Mouse (Mus musculus) lung, postnatal 36 days (tissue): ENCODE data around the gene Esrrb.

ENCODE experiments used
- DNase-seq: peaks from one replicate; pipeline ENCODE4 v3.0.0; 2022; ENCODE audit warnings: mixed read lengths

The Esrrb gene

DNA sequence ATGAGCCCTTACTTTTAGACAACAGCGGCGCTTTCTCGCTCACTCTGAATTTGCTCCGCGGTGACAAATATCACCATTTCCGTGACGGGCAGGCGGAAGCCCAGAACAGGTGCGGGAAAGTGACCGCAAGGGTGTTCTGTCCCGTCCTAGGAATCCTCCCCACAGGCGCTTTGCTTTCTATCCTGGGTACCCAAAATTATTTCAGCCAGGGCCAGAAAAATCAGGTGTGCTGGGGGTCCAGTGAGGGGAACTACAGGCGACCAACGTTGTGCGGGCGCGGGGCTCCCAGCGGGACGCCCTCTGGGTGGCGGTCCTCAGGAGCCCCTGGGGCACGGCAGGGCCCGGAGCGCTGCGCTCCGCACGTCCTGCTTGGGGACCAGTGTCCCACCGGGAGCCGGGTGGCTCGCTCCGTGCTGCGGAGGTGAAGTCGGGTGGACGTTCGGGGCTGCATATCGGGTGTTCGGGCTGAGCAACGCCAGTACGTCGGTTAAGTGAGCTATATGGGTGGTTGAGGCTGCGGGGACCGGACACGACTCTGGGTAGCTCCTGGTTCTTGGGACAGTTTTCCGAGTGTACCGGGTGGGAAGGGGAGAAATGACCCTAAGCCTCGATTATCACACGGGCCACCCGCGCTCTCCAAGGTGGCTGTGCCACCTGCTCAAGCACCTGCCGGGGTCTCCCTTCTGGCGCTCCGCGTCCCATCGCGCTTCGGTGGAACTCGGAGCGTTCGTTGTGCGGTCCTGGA, 61.4 kb downstream of the Esrrb start:
- DNase-seq: no peak

DNA sequence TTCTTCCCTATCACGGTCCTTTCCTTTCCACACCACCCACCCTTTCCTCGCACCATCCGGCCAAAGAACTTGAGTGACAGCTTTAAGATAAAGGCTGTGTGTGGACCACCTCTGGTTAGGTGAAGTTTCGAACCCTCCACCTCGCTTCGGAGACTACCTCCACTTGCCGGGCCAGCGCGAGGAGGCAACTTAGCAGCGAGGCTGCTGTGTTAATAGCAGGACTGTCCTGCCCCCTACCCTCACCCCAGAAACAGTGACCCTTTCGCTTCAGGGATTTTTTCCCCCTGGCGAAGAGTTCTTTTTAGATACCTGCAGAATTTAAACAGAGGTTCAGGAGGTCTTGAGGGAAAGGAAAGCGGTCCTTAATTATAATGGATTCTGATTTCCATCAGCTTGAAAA, 62.2 kb downstream of the Esrrb start:
- DNase-seq: no peak

DNA sequence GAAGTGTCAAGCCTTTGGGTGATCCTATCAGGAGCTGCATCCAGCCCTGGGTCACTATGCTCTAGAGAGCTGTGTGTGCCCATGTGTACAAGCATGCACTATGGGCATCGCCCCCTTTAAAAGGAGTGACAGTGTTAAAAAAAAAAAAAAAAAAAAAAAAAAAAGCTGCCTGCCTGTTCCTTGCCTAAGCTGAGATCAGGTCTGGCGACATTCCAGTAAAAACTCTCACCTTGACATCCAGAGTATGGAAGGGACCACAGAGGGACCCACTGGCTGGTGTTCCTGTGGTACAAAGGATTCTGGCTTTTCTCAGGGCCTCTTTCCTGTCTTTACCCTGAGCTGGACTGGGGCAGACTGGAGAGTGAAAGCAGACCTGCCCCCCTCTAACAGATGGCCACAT, 66.7 kb downstream of the Esrrb start:
- DNase-seq: no peak

DNA sequence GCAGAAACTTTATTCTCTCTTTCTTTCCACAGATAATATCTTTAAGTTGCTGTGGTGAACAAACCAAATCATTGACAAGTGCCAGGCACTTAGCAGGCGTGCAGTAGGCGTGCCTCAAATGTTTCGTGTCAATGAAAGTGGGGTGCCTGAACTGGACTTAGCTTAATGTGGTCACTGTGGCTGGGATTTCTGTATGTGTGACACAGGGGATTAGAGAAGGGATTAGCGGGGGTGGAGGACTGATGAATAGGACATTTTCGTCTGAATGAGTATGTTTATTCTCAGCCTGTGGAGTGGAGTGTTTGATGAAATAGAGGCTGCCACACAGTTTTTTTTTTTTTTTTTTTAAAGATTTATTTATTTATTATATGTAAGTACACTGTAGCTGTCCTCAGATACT, 70.8 kb downstream of the Esrrb start:
- DNase-seq: no peak

DNA sequence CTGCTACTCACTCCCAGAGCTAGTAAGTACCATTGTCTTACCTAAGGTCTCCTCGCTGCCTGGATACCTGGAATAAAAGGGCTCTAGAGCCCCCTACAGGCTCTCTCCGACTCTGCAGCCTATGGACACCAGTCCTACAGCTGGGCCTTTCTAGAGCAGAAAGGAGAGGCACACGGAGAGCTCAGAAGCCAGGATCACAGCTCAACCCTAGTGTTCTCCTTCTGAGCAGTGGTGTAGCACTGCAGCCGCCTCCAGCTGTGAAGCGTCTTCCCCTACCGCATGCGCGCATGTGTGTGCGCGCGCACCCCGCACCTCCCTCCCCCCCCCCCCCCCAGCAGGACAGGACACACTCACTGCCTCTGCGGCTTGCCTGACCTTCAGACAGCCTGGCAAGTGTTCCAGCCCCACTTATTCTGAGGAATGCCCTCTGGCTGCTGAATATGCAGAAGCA, 72.5 kb downstream of the Esrrb start:
- DNase-seq: peak; percentile 54

DNA sequence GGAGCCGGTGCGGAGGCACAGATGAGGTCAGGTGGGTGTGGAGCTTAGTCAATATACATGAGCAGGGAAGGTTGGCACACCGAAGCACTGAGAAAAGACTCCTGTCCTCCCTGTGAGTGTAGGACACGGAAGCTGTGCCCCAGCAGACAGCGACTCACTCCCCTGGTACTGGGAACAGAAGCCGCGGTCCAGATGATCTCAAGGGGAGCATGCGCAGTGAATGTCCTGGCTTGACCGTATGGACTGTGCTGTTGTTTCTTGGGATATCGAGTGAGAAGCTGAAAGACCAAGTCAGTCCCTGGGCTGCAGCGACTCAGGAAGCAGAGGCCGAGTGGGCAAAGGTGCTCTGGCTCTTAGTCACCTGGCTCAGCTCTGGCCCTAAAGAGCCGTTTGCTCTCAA, 74.7 kb downstream of the Esrrb start:
- DNase-seq: no peak

GRCm38 (mm10) chr12:86450848-86451247, 89.9 kb downstream of the Esrrb start:
- no peak for DNase-seq

- no peak for DNase-seq
These were observed 94.1 kb downstream of the Esrrb start for GRCm38 (mm10) chr12:86455009-86455408.

GRCm38 (mm10) chr12:86462742-86463470, 102.0 kb downstream of the Esrrb start:
- no peak for DNase-seq

DNA sequence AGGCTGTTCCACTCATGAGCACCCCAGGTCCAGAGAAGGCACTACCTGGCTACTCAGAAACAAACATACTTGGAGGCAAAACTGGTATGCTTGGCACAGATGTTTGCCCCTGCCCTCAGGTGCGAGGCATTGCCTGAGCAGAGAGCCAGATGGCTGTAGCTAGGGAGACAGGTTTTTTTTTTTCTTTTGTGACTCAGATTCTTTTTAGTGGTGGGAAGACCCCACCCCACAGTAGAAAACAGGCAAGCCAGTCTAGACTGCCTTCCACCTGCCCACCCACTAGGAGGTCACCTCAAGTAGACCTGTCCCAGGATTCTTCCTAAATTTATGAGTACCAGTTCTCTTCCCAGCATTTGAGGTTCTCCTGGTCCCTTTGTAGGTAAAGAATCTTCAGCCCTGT, 103.5 kb downstream of the Esrrb start:
- no peak for DNase-seq

DNA sequence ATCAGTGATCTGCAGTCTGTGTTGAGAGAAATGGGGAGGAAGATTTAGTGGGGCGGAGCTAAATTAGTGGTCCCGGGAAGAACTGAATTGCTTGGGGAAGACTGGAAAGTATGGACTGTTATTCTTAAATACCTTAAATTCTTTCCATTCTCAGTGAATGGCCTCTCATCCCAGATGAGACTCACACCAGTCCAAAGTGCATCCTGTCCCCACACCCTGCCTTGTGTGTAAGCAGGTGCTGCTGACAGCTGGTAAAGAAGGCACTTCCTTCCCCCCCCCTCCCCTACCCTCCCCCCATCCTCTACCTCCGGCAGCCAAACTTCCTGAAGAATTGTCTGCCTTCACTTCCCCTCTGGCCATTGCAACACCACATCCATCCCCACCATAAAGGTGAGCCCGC, 105.3 kb downstream of the Esrrb start:
- DNase-seq: no peak

DNA sequence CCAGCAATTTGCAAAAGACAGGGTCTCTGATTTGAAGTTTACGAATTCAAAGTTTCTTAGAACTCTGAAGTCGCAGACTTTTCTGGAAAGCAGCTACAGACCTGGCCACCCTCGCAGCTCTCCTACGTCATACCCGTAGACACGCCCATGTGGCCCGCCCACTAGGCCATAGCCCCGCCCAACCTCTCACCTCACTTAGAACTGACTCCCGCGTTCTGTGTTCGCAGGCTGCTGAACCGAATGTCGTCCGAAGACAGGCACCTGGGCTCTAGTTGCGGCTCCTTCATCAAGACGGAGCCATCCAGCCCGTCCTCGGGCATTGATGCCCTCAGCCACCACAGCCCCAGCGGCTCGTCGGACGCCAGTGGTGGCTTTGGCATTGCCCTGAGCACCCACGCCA, 109.0 kb downstream of the Esrrb start:
- no peak for DNase-seq

- DNase-seq: no peak
These were observed 110.0 kb downstream of the Esrrb start for GRCm38 (mm10) chr12:86470912-86471311.

DNA sequence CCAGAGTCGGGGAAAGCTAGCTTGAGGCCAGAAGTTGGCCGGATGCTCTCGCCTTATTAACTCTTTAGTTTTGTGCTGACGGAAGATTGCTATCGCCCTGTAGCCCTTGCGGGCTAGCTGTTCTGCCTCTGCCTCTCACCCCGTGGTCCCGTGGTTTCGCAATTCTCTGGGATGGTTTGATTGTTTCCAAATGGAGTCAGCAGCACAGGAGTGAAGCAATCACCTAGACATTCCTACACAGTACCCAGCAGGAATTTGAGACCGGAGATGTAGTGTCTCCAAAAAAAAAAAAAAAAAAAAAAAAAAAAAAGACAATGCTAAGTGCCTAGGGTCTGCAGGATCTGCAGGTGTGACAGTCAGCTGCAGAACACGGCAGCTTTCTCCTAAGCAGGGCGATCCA, 112.7 kb downstream of the Esrrb start:
- peak; percentile 46 for DNase-seq

GRCm38 (mm10) chr12:86475994-86476393, 115.1 kb downstream of the Esrrb start:
- DNase-seq: no peak

GRCm38 (mm10) chr12:86478908-86479307, 118.0 kb downstream of the Esrrb start:
- DNase-seq: no peak

DNA sequence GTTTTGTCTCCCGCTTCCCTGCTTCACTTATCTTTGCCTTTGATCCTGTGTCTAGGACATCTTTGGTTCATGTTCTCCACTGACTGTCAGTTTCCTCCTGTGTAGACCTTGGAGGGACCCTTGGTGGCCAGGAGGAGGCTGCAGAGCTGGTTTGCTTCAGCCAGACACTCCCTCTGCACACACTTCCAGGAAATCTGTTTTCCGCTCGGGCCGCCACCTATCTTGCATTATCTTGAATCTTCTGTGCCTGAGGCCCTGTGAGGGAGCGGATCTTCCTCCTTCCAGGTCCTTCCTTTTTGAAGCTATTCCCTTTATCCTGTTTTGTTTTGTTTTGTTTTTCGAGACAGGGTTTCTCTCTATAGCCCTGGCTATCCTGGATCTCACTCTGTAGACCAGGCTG, 121.1 kb downstream of the Esrrb start:
- DNase-seq: no peak

DNA sequence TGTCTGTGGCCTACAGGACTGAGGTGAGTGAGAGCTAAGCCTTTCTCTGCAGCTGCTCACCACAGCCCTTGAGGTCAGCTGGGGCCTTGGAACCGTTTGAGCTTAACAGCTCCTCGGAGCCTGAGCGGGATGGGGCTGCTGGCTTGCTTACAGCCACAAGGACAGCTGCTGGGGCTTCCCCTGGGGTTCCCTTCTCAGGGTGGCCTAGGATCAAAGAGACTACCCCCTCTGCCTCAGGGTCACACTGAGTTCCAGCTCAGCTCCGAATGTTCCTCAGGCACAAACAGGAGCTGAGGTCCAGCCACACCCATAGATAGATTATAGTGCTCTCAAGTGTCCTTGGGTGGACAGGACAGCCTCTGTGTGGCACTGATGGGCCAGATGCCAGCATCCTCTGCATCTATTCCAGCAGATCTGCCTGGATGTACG, 122.5 kb downstream of the Esrrb start:
- DNase-seq: peak; percentile 35

- DNase-seq: no peak
These were observed 127.1 kb downstream of the Esrrb start for GRCm38 (mm10) chr12:86488005-86488404.

- DNase-seq: no peak
These were observed 129.1 kb downstream of the Esrrb start for GRCm38 (mm10) chr12:86490052-86490451.

- no peak for DNase-seq
These were observed 130.6 kb downstream of the Esrrb start for GRCm38 (mm10) chr12:86491500-86491899.

DNA sequence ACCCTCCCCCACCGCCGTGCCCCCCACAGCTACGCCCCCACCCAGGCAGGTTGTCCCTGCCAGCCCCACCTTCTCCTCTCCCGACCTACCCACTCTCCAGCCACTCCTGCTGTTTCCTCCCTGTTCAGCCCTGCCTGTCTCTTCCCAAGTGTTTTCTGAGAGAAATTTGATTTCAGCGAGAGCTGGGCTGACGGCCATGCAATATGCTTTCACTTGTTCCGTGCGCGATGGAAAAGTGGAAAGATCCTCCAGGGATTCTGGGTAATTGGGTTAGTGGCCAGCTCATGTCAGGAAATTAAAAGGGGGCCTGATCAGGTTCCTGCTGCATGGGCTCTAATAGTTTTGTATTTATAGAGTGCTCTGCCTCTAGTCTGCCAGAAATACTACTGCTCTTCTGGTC, 131.9 kb downstream of the Esrrb start:
- no peak for DNase-seq

DNA sequence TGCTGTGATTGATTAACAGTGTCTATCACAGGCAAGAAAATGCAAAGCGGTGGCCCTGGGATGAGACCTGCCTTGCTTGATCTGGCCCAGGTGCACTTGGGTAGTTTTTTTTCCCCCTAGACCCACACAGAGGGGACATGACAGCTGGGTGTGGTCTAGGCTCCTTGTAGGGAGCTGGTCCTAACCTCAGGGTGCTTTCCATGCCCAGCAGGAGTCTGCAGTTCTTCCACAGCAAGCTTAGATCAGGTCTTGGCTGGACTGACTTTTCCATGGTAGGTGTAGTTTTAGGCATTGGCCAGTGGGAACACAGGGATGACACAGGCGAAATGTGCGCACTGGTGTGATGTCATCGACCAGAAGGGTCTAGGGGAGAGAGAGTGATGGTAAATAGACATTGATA, 136.2 kb downstream of the Esrrb start:
- no peak for DNase-seq

GRCm38 (mm10) chr12:86498765-86499164, 137.8 kb downstream of the Esrrb start:
- DNase-seq: peak; percentile 45
